Mouse (Mus musculus): ENCODE results near the gene Srsf6.
A peak's percentile ranks its signal among the peaks of the same experiment; 100 is the strongest.

The Srsf6 gene

GRCm38 (mm10) chr2:162931674-162932650 is 634 bp downstream of the Srsf6 start:
- DNase-seq (ENCODE audit: low spot score in 2 of 2): peak in 1 of 2 experiments; percentile 65

- DNase-seq (ENCODE audit: low spot score in 2 of 2): no peak
Measured at GRCm38 (mm10) chr2:162932706-162933105, 1.4 kb downstream of the Srsf6 start.

- no peak for DNase-seq (ENCODE audit: low spot score in 2 of 2)
Measured at GRCm38 (mm10) chr2:162934421-162934820, 3.1 kb downstream of the Srsf6 start.

GRCm38 (mm10) chr2:162935700-162936099 is 4.4 kb downstream of the Srsf6 start:
- no peak for DNase-seq (ENCODE audit: low spot score in 2 of 2)

GRCm38 (mm10) chr2:162939562-162939961 is 8.2 kb downstream of the Srsf6 start:
- no peak for DNase-seq (ENCODE audit: low spot score in 2 of 2)

GRCm38 (mm10) chr2:162943148-162943846 is 12.0 kb downstream of the Srsf6 start, which contains the start of gene L3mbtl1:
Gene L3mbtl1 (plus strand): TSS chr2:162943472.
- DNase-seq (ENCODE audit: low spot score in 2 of 2): peak in 1 of 2 experiments; percentile 44

GRCm38 (mm10) chr2:162943931-162944330 is 12.6 kb downstream of the Srsf6 start:
- DNase-seq (ENCODE audit: low spot score in 2 of 2): no peak

GRCm38 (mm10) chr2:162946964-162947363 is 15.6 kb downstream of the Srsf6 start:
- DNase-seq (ENCODE audit: low spot score in 2 of 2): no peak

GRCm38 (mm10) chr2:162947736-162948135 is 16.4 kb downstream of the Srsf6 start:
- no peak for DNase-seq (ENCODE audit: low spot score in 2 of 2)

GRCm38 (mm10) chr2:162948221-162948620 is 16.9 kb downstream of the Srsf6 start:
- DNase-seq (ENCODE audit: low spot score in 2 of 2): no peak

- DNase-seq (ENCODE audit: low spot score in 2 of 2): no peak
Measured at GRCm38 (mm10) chr2:162950776-162951175, 19.4 kb downstream of the Srsf6 start.

- DNase-seq (ENCODE audit: low spot score in 2 of 2): no peak
Measured at GRCm38 (mm10) chr2:162956843-162957242, 25.5 kb downstream of the Srsf6 start.

- DNase-seq (ENCODE audit: low spot score in 2 of 2): no peak
Measured at GRCm38 (mm10) chr2:162961321-162961720, 30.0 kb downstream of the Srsf6 start.

- DNase-seq (ENCODE audit: low spot score in 2 of 2): no peak
Measured at GRCm38 (mm10) chr2:162966734-162967133, 35.4 kb downstream of the Srsf6 start.

GRCm38 (mm10) chr2:162968357-162968756 is 37.0 kb downstream of the Srsf6 start:
- peak in 1 of 2 experiments; percentile 32 for DNase-seq (ENCODE audit: low spot score in 2 of 2)

GRCm38 (mm10) chr2:162969101-162969500 is 37.8 kb downstream of the Srsf6 start:
- no peak for DNase-seq (ENCODE audit: low spot score in 2 of 2)

GRCm38 (mm10) chr2:162970896-162971295 is 39.6 kb downstream of the Srsf6 start:
- DNase-seq (ENCODE audit: low spot score in 2 of 2): no peak

- DNase-seq (ENCODE audit: low spot score in 2 of 2): no peak
Measured at GRCm38 (mm10) chr2:162972752-162973151, 41.4 kb downstream of the Srsf6 start.

GRCm38 (mm10) chr2:162973206-162973605 is 41.9 kb downstream of the Srsf6 start:
- no peak for DNase-seq (ENCODE audit: low spot score in 2 of 2)

GRCm38 (mm10) chr2:162973637-162974036 is 42.3 kb downstream of the Srsf6 start:
- no peak for DNase-seq (ENCODE audit: low spot score in 2 of 2)

- DNase-seq (ENCODE audit: low spot score in 2 of 2): no peak
Measured at GRCm38 (mm10) chr2:162975157-162975775, 43.9 kb downstream of the Srsf6 start.

- peak in 1 of 2 experiments; percentile 30 for DNase-seq (ENCODE audit: low spot score in 2 of 2)
Measured at GRCm38 (mm10) chr2:162976001-162976400, 44.7 kb downstream of the Srsf6 start.

Measured in cerebellum, postnatal 4 days (tissue).